Mouse (Mus musculus) ES-E14 (cell line): ENCODE results near the gene Otog. TPM values are rescaled to one million over a fixed set of nuclear protein-coding genes. Genes with fewer than 3 reads are reported as not detected.

Source experiments
- DNase-seq: peaks from one replicate; pipeline ENCODE4 v3.0.0-alpha.2; 2013; ENCODE audit warnings: low read depth, low spot score
- H3K27ac ChIP-seq: 2 replicates; pipeline ENCODE4 v1.5.1; 2012; ENCODE audit warnings: low read depth, mild to moderate bottlenecking, low read length, moderate library complexity, mixed read lengths; ENCODE audit not compliant: poor library complexity, insufficient read depth, severe bottlenecking
- H3K36me3 ChIP-seq: 2 replicates; pipeline ENCODE4 v1.6.1; 2012; ENCODE audit warnings: mild to moderate bottlenecking, low read length, moderate library complexity, mixed read lengths; ENCODE audit not compliant: control insufficient read depth, poor library complexity, insufficient read depth, severe bottlenecking
- H3K4me1 ChIP-seq, 2 experiments: fragments of 150-350 bp in 1 of 2; sonication (generic) in 1 of 2; 2 replicates each; pipeline ENCODE4 v1.6.1; 2012; ENCODE audit warnings: low read length in 2 of 2, mild to moderate bottlenecking in 1 of 2, mixed read lengths in 1 of 2; ENCODE audit not compliant: control insufficient read depth in 2 of 2, insufficient read depth in 2 of 2, poor library complexity in 1 of 2
- H3K4me3 ChIP-seq, 2 experiments: fragments of 150-350 bp in 1 of 2; sonication (generic) in 1 of 2; 2 replicates each; pipeline ENCODE4 v1.5.1; 2012; ENCODE audit warnings: low read length in 2 of 2, low read depth in 1 of 2, mild to moderate bottlenecking in 1 of 2, mixed read lengths in 1 of 2; ENCODE audit not compliant: insufficient read depth in 1 of 2, poor library complexity in 1 of 2, severe bottlenecking in 1 of 2
- H3K9ac ChIP-seq: 2 replicates; pipeline ENCODE4 v1.6.1; 2012; ENCODE audit warnings: low read depth, mild to moderate bottlenecking, low read length, mixed read lengths; ENCODE audit not compliant: poor library complexity, insufficient read depth, severe bottlenecking
- H3K9me3 ChIP-seq: fragments of 150-350 bp; sonication (generic); 2 replicates; pipeline ENCODE4 v1.6.1; 2012; ENCODE audit warnings: low read depth, mild to moderate bottlenecking, low read length; ENCODE audit not compliant: control insufficient read depth, insufficient read depth
- CHD2 ChIP-seq: IDR thresholded peaks from 2 replicates; pipeline ENCODE4 v1.6.1; 2014; ENCODE audit warnings: mild to moderate bottlenecking, low read depth, low read length, inconsistent platforms
- HCFC1 ChIP-seq: IDR thresholded peaks from 2 replicates; pipeline ENCODE4 v1.6.1; 2012; ENCODE audit warnings: low read length, inconsistent platforms, borderline replicate concordance; ENCODE audit not compliant: insufficient read depth
- MAFK ChIP-seq: IDR thresholded peaks from 2 replicates; pipeline ENCODE4 v1.6.1; 2014; ENCODE audit warnings: mild to moderate bottlenecking, low read depth, low read length, inconsistent platforms; ENCODE audit not compliant: insufficient read depth
- ZC3H11A ChIP-seq: IDR thresholded peaks from 2 replicates; pipeline ENCODE4 v1.6.1; 2012; ENCODE audit warnings: low read depth, mild to moderate bottlenecking, inconsistent platforms, low read length, borderline replicate concordance
- ZNF384 ChIP-seq: IDR thresholded peaks from 2 replicates; pipeline ENCODE4 v1.6.1; 2012; ENCODE audit warnings: low read depth, low read length, inconsistent platforms
- in situ Hi-C, 2 experiments: fragments of 600-800 bp; cut with MboI; formaldehyde crosslinking; loops; one replicate each; pipeline ENCODE4 v1.15.1; 2025; ENCODE audit warnings: low sequenced_read_pairs in 2 of 2, inconsistent platforms in 1 of 2; ENCODE audit not compliant: unreplicated experiment in 2 of 2
- total RNA-seq: library from RNA; depleted of rRNA; stranded (reverse); fragments of 300-350 nt; gene quantifications from 2 replicates; pipeline ENCODE4 v1.2.3, GENCODE M21; 2012

Gene Otog
- total RNA-seq, 1 experiment, result 0.22 TPM

- Histone ChIP-seq H3K27ac (no peak overlapping the region), H3K9ac (no peak overlapping the region), H3K9me3 (no peaks in the 10 kb centered on the region)
Measured at GRCm38 (mm10) chr7:46316948-46317347, 76.2 kb downstream of the Otog start.

DNA sequence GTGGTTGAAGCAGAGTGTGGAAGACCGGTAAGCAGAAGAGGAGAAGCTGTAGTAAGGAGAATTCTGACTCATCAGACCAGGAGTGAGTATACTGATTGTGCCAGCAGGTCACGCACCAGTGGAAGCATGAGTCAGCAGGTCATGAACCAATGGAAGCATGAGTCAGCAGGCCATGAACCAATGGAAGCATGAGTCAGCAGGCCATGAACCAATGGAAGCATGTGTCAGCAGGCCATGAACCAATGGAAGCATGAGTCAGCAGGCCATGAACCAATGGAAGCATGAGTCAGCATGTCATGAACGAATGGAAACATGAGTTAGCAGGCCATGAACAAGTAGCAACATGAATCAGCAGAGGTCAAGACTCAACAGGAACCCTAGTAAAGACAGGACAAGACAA, 80.5 kb downstream of the Otog start:
- no peak for DNase-seq
- no peaks in the 10 kb centered on the region for H3K4me1 ChIP-seq
- no peak for TF ChIP-seq ZC3H11A
- peak; percentile 90 for TF ChIP-seq MAFK
- no peak overlapping the region for H3K9ac ChIP-seq
- no peaks in the 10 kb centered on the region for H3K36me3 ChIP-seq
- no peak overlapping the region for H3K4me3 ChIP-seq
- in situ Hi-C loops, result no loop called here
- no peaks in the 10 kb centered on the region for H3K9me3 ChIP-seq
- H3K27ac ChIP-seq, result no peak overlapping the region

More at GRCm38 (mm10) chr7:46316948-46317347, 76.2 kb downstream of the Otog start:
- Histone ChIP-seq H3K36me3 (no peaks in the 10 kb centered on the region), H3K4me1 (no peaks in the 10 kb centered on the region), H3K4me3 (no peak overlapping the region)
- TF ChIP-seq ZC3H11A (no peak), ZNF384 (no peak), CHD2 (no peak), MAFK (no peak), HCFC1 (no peak)
- in situ Hi-C loops, result no loop called here
- no peak for DNase-seq

- Histone ChIP-seq H3K36me3 (no peaks in the 10 kb centered on the region), H3K4me3 (no peak overlapping the region), H3K27ac (no peak overlapping the region), H3K9me3 (no peaks in the 10 kb centered on the region), H3K9ac (no peak overlapping the region), H3K4me1 (no peaks in the 10 kb centered on the region)
- TF ChIP-seq CHD2 (no peak), MAFK (no peak), ZNF384 (no peak), HCFC1 (no peak), ZC3H11A (no peak)
- DNase-seq, result no peak
- in situ Hi-C loops, result no loop called here
Measured at GRCm38 (mm10) chr7:46327896-46328295, 87.1 kb downstream of the Otog start.

GRCm38 (mm10) chr7:46337397-46337796, 96.6 kb downstream of the Otog start:
- Histone ChIP-seq H3K9ac (no peak overlapping the region), H3K27ac (no peak overlapping the region), H3K9me3 (no peaks in the 10 kb centered on the region), H3K4me3 (no peak overlapping the region), H3K4me1 (no peaks in the 10 kb centered on the region), H3K36me3 (no peaks in the 10 kb centered on the region)
- in situ Hi-C loops, result no loop called here
- TF ChIP-seq CHD2 (0 out of 2 replicates have a peak, but pooled peaks have one; percentile 51), ZC3H11A (no peak)
- DNase-seq, result no peak

DNA sequence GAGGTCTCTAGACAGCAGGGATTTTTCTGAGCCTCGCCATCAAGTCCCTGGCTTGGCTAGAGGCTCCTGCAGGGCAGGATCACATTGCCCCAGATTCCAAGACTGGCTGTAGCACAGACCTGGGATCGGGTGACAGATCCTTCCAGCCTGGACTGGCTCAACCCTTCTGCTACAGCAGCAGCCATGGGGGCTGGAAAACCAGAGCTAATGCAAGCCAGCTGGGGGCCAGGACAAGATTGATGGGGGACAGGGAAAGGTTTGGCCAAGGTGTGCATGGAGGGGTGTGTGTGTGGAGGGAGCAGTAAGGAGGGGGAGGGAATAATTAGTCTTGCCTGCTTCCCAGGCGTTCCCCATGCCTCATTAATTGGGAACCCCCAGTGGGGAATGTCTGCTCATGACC, 99.0 kb downstream of the Otog start:
- Histone ChIP-seq H3K4me1 (no peaks in the 10 kb centered on the region), H3K36me3 (no peaks in the 10 kb centered on the region), H3K9ac (no peak overlapping the region), H3K27ac (no peak overlapping the region), H3K9me3 (no peaks in the 10 kb centered on the region), H3K4me3 (no peak overlapping the region)
- no peak for TF ChIP-seq HCFC1
- TF ChIP-seq CHD2, result no peak
- TF ChIP-seq ZC3H11A, result no peak
- TF ChIP-seq ZNF384, result no peak
- in situ Hi-C loops, result no loop called here
- DNase-seq, result no peak
